Mouse (Mus musculus) spleen, adult 2 months (tissue): ENCODE data around the gene Scg5.

Experiments used
- CTCF ChIP-seq: fragments of 200-500 bp; IDR thresholded peaks from 2 replicates; pipeline ENCODE4 v1.5.1; 2011; ENCODE audit warnings: mild to moderate bottlenecking, inconsistent platforms; ENCODE audit not compliant: insufficient read depth, insufficient read length, insufficient replicate concordance; ENCODE audit errors: extremely low read depth
- POLR2A ChIP-seq: fragments of 200-500 bp; IDR thresholded peaks from 2 replicates; pipeline ENCODE4 v1.6.1; 2011; ENCODE audit warnings: low read depth, low read length, inconsistent platforms

- TF ChIP-seq CTCF (no peak), POLR2A (no peak)
Observed at GRCm38 (mm10) chr2:113817681-113818606, 11.0 kb downstream of the Scg5 start.
